Mouse (Mus musculus) lung, postnatal 0 days (tissue): ENCODE results near the gene Osbpl9. TPM values are rescaled to one million over a fixed set of nuclear protein-coding genes. Genes with fewer than 3 reads are reported as not detected.

ENCODE experiments used
- ATAC-seq: fragments of 200-750 bp; cut with Nextera tagmentation; 2 replicates; pipeline ENCODE4 v1.8.0; 2017; ENCODE audit warnings: moderate library complexity
- DNase-seq: peaks from one replicate; pipeline ENCODE4 v3.0.0-alpha.2; 2016; ENCODE audit warnings: low spot score
- H3K27ac ChIP-seq: fragments of 300-500 bp; sonication (generic); 2 replicates; pipeline ENCODE4 v1.5.1; 2014; ENCODE audit warnings: antibody characterized with exemption, mild to moderate bottlenecking, low read length, mixed read lengths
- H3K27me3 ChIP-seq: fragments of 300-500 bp; sonication (generic); replicated peaks from 2 replicates; pipeline ENCODE4 v1.6.1; 2014; ENCODE audit warnings: low read length, mixed read lengths; ENCODE audit not compliant: insufficient read depth
- H3K36me3 ChIP-seq: fragments of 300-500 bp; sonication (generic); 2 replicates; pipeline ENCODE4 v1.6.1; 2014; ENCODE audit warnings: low read length, mixed read lengths; ENCODE audit not compliant: insufficient read depth
- H3K4me1 ChIP-seq: fragments of 300-500 bp; sonication (generic); 2 replicates; pipeline ENCODE4 v1.6.1; 2014; ENCODE audit warnings: antibody characterized with exemption, low read depth, low read length, mixed read lengths; ENCODE audit not compliant: insufficient read depth
- H3K4me2 ChIP-seq: fragments of 300-500 bp; sonication (generic); replicated peaks from 2 replicates; pipeline ENCODE4 v1.6.1; 2014; ENCODE audit warnings: low read depth, mild to moderate bottlenecking, low read length, moderate library complexity, mixed read lengths
- H3K4me3 ChIP-seq: fragments of 300-500 bp; sonication (generic); 2 replicates; pipeline ENCODE4 v1.5.1; 2014; ENCODE audit warnings: low read depth, low read length
- H3K9ac ChIP-seq: fragments of 300-500 bp; sonication (generic); replicated peaks from 2 replicates; pipeline ENCODE4 v1.6.1; 2014; ENCODE audit warnings: low read depth, mild to moderate bottlenecking
- H3K9me3 ChIP-seq: fragments of 300-500 bp; sonication (generic); 2 replicates; pipeline ENCODE4 v1.6.1; 2016; ENCODE audit warnings: low read length, mixed read lengths
- CTCF ChIP-seq: IDR thresholded peaks from 2 replicates; pipeline ENCODE4 v1.5.1; 2016; ENCODE audit warnings: antibody characterized with exemption, mild to moderate bottlenecking
- EP300 ChIP-seq: IDR thresholded peaks from 2 replicates; pipeline ENCODE4 v1.6.1; 2016; ENCODE audit warnings: antibody characterized with exemption, mild to moderate bottlenecking, control low read depth
- WGBS: fragments of 180-500 bp; shearing (Covaris S2); extraction: QIAGEN DNeasy Blood & Tissue Kit; methylation state at CpG from one replicate; pipeline ENCODE4 v1.1.7; 2014; 5-methylcytosine and 5-hydroxymethylcytosine counted together
- polyA plus RNA-seq: library from polyadenylated mRNA; unstranded; fragments of >200 nt; fragmentation: Nextera tagmentation; extraction: Ambion mirVana; gene quantifications from 2 replicates; pipeline ENCODE4 v1.2.1, GENCODE M21; 2015

Osbpl9 gene
- polyA plus RNA-seq, 1 experiment from 2014 or later, result 98.5 TPM

GRCm38 (mm10) chr4:109030266-109030665, 171.8 kb downstream of the Osbpl9 start:
- Histone ChIP-seq H3K9ac (no peak overlapping the region), H3K4me1 (no peaks in the 10 kb centered on the region), H3K9me3 (no peaks in the 10 kb centered on the region), H3K4me2 (no peak overlapping the region), H3K36me3 (peaks cover 24% of the 10 kb centered on the region), H3K4me3 (no peak overlapping the region), H3K27ac (no peak overlapping the region), H3K27me3 (no peaks in the 10 kb centered on the region)
- TF ChIP-seq CTCF (no peak), EP300 (no peak)
- WGBS, result 91% methylated on average over 2 of the region's 2 CpGs
- ATAC-seq (no peak), DNase-seq (no peak)

GRCm38 (mm10) chr4:109029857-109030256, 172.2 kb downstream of the Osbpl9 start:
- no peaks in the 10 kb centered on the region for H3K27me3 ChIP-seq
- H3K4me1 ChIP-seq, result no peaks in the 10 kb centered on the region
- TF ChIP-seq EP300, result no peak
- no peak for TF ChIP-seq CTCF
- DNase-seq (no peak), ATAC-seq (no peak)
- H3K4me3 ChIP-seq, result no peak overlapping the region
- no peak overlapping the region for H3K27ac ChIP-seq
- no peaks in the 10 kb centered on the region for H3K9me3 ChIP-seq
- peaks cover 26% of the 10 kb centered on the region for H3K36me3 ChIP-seq
- no peak overlapping the region for H3K4me2 ChIP-seq
- WGBS, result 95% methylated on average over 2 of the region's 2 CpGs
- no peak overlapping the region for H3K9ac ChIP-seq

GRCm38 (mm10) chr4:109026543-109026942, 175.5 kb downstream of the Osbpl9 start:
- H3K36me3 ChIP-seq, result peaks cover 21% of the 10 kb centered on the region; the same call in 1 of the 2 replicates
- H3K4me2 ChIP-seq, result no peak overlapping the region
- no peak overlapping the region for H3K4me3 ChIP-seq
- H3K27me3 ChIP-seq, result no peaks in the 10 kb centered on the region
- ATAC-seq, result no peak
- H3K9ac ChIP-seq, result no peak overlapping the region
- no peak for DNase-seq
- 79% methylated on average over 3 of the region's 3 CpGs for WGBS
- no peak overlapping the region for H3K27ac ChIP-seq
- H3K9me3 ChIP-seq, result no peaks in the 10 kb centered on the region
- TF ChIP-seq EP300 (no peak), CTCF (no peak)
- H3K4me1 ChIP-seq, result no peaks in the 10 kb centered on the region

GRCm38 (mm10) chr4:109025061-109025460, 177.0 kb downstream of the Osbpl9 start:
- no peaks in the 10 kb centered on the region for H3K9me3 ChIP-seq
- DNase-seq, result no peak
- H3K27me3 ChIP-seq, result no peaks in the 10 kb centered on the region
- no peak for ATAC-seq
- H3K27ac ChIP-seq, result no peak overlapping the region
- WGBS, result 70% methylated on average over 3 of the region's 3 CpGs
- no peak overlapping the region for H3K4me2 ChIP-seq
- H3K36me3 ChIP-seq, result peaks cover 21% of the 10 kb centered on the region; the same call in 1 of the 2 replicates
- no peak overlapping the region for H3K9ac ChIP-seq
- H3K4me3 ChIP-seq, result no peak overlapping the region
- TF ChIP-seq CTCF, result no peak
- TF ChIP-seq EP300, result no peak
- H3K4me1 ChIP-seq, result no peaks in the 10 kb centered on the region

GRCm38 (mm10) chr4:109021976-109022375, 180.1 kb downstream of the Osbpl9 start:
- Histone ChIP-seq H3K27me3 (no peaks in the 10 kb centered on the region), H3K4me1 (no peaks in the 10 kb centered on the region), H3K27ac (no peak overlapping the region), H3K9me3 (no peaks in the 10 kb centered on the region), H3K4me2 (no peak overlapping the region), H3K36me3 (peaks cover 18% of the 10 kb centered on the region), H3K9ac (no peak overlapping the region), H3K4me3 (no peak overlapping the region)
- DNase-seq (peak; percentile 52), ATAC-seq (peak; percentile 64)
- TF ChIP-seq EP300 (peak; percentile 31; the same call in 1 of the 2 replicates), CTCF (no peak)
- whole genome bisulfite sequencing, result 41% methylated on average over 1 of the region's 1 CpGs

- Histone ChIP-seq H3K27ac (no peak overlapping the region), H3K9ac (no peak overlapping the region), H3K4me1 (no peaks in the 10 kb centered on the region), H3K27me3 (no peaks in the 10 kb centered on the region), H3K36me3 (peaks cover 11% of the 10 kb centered on the region), H3K9me3 (no peaks in the 10 kb centered on the region), H3K4me2 (no peak overlapping the region), H3K4me3 (no peak overlapping the region)
- DNase-seq (no peak), ATAC-seq (no peak)
- TF ChIP-seq EP300, result no peak
- TF ChIP-seq CTCF, result no peak
- WGBS, result 64% methylated on average over 4 of the region's 4 CpGs
These were observed 182.8 kb downstream of the Osbpl9 start for GRCm38 (mm10) chr4:109019301-109019700.

- no peaks in the 10 kb centered on the region for H3K9me3 ChIP-seq
- WGBS, result 56% methylated on average over 7 of the region's 7 CpGs
- peaks cover 7% of the 10 kb centered on the region for H3K36me3 ChIP-seq
- H3K9ac ChIP-seq, result 0 out of 2 replicates have a peak overlapping the region, but pooled peaks have one; percentile 12
- DNase-seq, result peak; percentile 15
- H3K4me3 ChIP-seq, result no peak overlapping the region
- 0 out of 2 replicates have a peak overlapping the region, but pooled peaks have one; percentile 6 for H3K27ac ChIP-seq
- no peaks in the 10 kb centered on the region for H3K27me3 ChIP-seq
- TF ChIP-seq CTCF, result no peak
- no peak for TF ChIP-seq EP300
- H3K4me1 ChIP-seq, result no peaks in the 10 kb centered on the region
- ATAC-seq, result peak; percentile 25
- H3K4me2 ChIP-seq, result peak overlapping the region; percentile 22; the same call in 1 of the 2 replicates
These were observed 184.6 kb downstream of the Osbpl9 start for GRCm38 (mm10) chr4:109017441-109017840.
